Mouse (Mus musculus): ENCODE measurements at regions not wholly inside any gene's neighbourhood (a gene's known extent, or its start where the extent isn't known, plus 50 kb on each side); places are given as distances from the start of the nearest gene placed in this dataset.

DNA sequence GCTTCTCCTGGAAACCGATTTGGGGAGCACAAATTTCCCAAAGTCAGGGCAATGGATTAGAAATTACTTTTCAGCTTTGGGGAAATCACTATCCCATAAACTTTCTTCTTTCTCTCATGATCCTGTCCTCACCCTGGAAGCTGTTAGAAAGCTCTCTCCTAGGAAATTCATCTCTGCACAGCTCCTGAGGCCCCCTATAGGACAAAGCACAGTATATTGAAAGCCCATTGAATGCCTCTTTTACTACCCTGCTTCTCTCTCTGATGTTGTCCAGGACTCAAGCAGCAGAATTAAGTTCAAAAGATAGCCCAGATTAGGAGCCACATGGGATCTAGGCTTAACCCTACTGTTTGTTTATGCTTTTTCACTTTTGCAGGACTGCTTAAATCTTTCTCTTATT is 139.3 kb upstream of the Rnf219 start:
- Histone ChIP-seq H3K4me3 (ENCODE audit: low read depth, low read length) (no peak overlapping the region), H3K27ac (ENCODE audit: low read depth, low read length) (no peak overlapping the region), H3K9me3 (ENCODE audit: control insufficient read depth, low read length) (no peaks in the 10 kb centered on the region), H3K27me3 (ENCODE audit: control insufficient read depth, insufficient read depth, low read length) (no peaks in the 10 kb centered on the region), H3K36me3 (ENCODE audit: control insufficient read depth, insufficient read depth, low read length) (no peaks in the 10 kb centered on the region), H3K9ac (replicated peaks; ENCODE audit: low read depth, low read length) (no peak overlapping the region), H3K4me2 (ENCODE audit: low read depth, low read length) (no peak overlapping the region), H3K4me1 (ENCODE audit: control insufficient read depth, insufficient read depth, low read length) (no peaks in the 10 kb centered on the region)
- 70% methylated on average over 1 of the region's 1 CpGs for WGBS
- no peak for ATAC-seq (ENCODE audit: low read depth)

DNA sequence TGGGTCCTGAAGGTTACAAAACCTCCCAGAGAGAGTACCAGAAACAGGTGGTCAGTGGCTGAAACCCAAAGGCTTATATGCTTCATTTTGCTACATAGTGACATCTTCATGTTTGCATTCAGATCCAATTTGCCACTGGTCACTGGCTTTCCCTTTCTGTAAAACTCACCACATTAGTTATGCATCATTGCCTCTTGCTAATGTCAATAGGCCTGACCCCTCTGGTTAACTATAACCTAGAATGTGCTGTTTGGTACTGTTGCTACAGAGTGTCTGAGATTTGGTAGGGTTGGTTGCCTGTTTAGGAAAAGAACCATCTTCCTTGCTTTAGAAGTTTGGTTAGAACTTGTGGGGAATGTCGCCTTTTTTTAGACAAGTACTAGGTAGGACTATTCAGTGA is 136.3 kb upstream of the Rnf219 start:
- 100% methylated on average over 1 of the region's 1 CpGs for WGBS
- H3K36me3 ChIP-seq (ENCODE audit: control insufficient read depth, insufficient read depth, low read length): no peaks in the 10 kb centered on the region
- H3K9me3 ChIP-seq (ENCODE audit: control insufficient read depth, low read length): no peaks in the 10 kb centered on the region
- H3K27me3 ChIP-seq (ENCODE audit: control insufficient read depth, insufficient read depth, low read length): no peaks in the 10 kb centered on the region
- no peak overlapping the region for H3K9ac ChIP-seq (replicated peaks; ENCODE audit: low read depth, low read length)
- no peak for ATAC-seq (ENCODE audit: low read depth)
- H3K27ac ChIP-seq (ENCODE audit: low read depth, low read length): no peak overlapping the region
- H3K4me3 ChIP-seq (ENCODE audit: low read depth, low read length): no peak overlapping the region
- H3K4me1 ChIP-seq (ENCODE audit: control insufficient read depth, insufficient read depth, low read length): no peaks in the 10 kb centered on the region
- no peak overlapping the region for H3K4me2 ChIP-seq (ENCODE audit: low read depth, low read length)

DNA sequence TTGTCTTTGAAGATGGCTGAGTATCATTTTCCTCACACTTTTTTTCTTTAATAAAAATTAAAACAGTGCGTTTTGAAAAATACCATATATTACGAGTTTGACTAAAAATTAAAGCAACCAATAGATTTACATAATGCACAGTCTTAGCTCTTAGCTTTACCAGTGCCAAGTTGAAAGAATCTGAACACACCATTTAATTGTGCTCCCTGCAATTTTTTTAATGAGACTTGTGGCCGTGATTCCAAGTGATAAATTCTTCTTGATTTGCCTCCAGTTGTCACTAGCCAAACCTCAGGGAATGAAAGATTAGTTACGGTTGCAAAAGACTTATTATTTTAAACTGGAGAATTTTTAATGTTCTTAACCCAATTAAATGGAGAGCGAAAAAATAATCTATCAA is 127.5 kb upstream of the Rnf219 start:
- Histone ChIP-seq H3K27me3 (ENCODE audit: control insufficient read depth, insufficient read depth, low read length) (no peaks in the 10 kb centered on the region), H3K4me1 (ENCODE audit: control insufficient read depth, insufficient read depth, low read length) (no peaks in the 10 kb centered on the region), H3K9me3 (ENCODE audit: control insufficient read depth, low read length) (no peaks in the 10 kb centered on the region), H3K4me2 (ENCODE audit: low read depth, low read length) (no peak overlapping the region), H3K9ac (replicated peaks; ENCODE audit: low read depth, low read length) (no peak overlapping the region), H3K36me3 (ENCODE audit: control insufficient read depth, insufficient read depth, low read length) (no peaks in the 10 kb centered on the region), H3K4me3 (ENCODE audit: low read depth, low read length) (no peak overlapping the region), H3K27ac (ENCODE audit: low read depth, low read length) (no peak overlapping the region)
- no peak for ATAC-seq (ENCODE audit: low read depth)
- 61% methylated on average over 5 of the region's 5 CpGs for WGBS

DNA sequence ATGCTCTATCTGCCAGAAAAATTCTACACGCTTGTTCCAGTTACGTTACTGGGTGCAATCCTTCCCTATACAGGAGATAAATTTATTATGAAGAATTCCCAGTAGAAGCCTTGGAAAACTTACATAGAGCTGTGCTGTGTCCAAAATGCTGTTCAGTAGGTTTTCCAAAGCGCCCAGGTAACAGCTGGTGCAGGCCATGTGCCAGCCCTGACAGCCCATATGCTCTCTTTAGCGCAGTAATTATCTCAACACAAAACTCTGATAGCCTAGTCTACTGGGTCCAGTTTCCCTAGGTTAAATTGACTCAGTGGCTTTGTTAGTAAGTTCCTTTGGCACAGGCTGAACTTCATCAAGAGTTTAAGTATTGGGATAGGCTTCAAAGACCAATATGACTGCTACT is 122.2 kb upstream of the Rnf219 start:
- no peaks in the 10 kb centered on the region for H3K9me3 ChIP-seq (ENCODE audit: control insufficient read depth, low read length)
- H3K9ac ChIP-seq (replicated peaks; ENCODE audit: low read depth, low read length): no peak overlapping the region
- no peak overlapping the region for H3K4me3 ChIP-seq (ENCODE audit: low read depth, low read length)
- no peak overlapping the region for H3K27ac ChIP-seq (ENCODE audit: low read depth, low read length)
- ATAC-seq (ENCODE audit: low read depth): peak; percentile 78; the same call in 1 of the 2 replicates
- H3K27me3 ChIP-seq (ENCODE audit: control insufficient read depth, insufficient read depth, low read length): no peaks in the 10 kb centered on the region
- H3K4me1 ChIP-seq (ENCODE audit: control insufficient read depth, insufficient read depth, low read length): 0 out of 2 replicates have a peak, but pooled peaks cover 2% of the 10 kb centered on the region
- no peak overlapping the region for H3K4me2 ChIP-seq (ENCODE audit: low read depth, low read length)
- 65% methylated on average over 4 of the region's 4 CpGs for WGBS
- H3K36me3 ChIP-seq (ENCODE audit: control insufficient read depth, insufficient read depth, low read length): no peaks in the 10 kb centered on the region

DNA sequence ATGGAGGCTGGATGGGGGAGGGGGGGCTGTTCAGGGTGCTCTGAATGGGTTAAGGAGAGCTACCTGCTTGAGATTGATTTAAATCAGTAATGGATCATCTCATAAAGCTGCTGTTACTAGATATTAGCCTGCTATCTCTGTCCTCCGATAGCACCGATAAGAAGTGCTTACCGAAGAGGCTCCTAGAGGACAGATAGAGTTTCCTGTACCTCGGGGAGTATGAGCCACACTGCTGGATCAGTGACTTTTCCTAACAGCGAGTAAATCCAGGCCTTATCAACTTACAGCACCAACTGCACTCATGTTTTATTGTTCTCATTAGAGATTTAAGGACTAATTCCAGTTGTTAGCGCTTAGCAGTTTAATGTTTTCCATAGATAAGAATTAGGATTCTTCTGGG is 120.3 kb upstream of the Rnf219 start:
- H3K4me3 ChIP-seq (ENCODE audit: low read depth, low read length): no peak overlapping the region
- 46% methylated on average over 6 of the region's 6 CpGs for WGBS
- 0 out of 2 replicates have a peak, but pooled peaks cover 2% of the 10 kb centered on the region for H3K4me1 ChIP-seq (ENCODE audit: control insufficient read depth, insufficient read depth, low read length)
- H3K4me2 ChIP-seq (ENCODE audit: low read depth, low read length): no peak overlapping the region
- no peak overlapping the region for H3K9ac ChIP-seq (replicated peaks; ENCODE audit: low read depth, low read length)
- peak; percentile 57; the same call in 1 of the 2 replicates for ATAC-seq (ENCODE audit: low read depth)
- H3K27ac ChIP-seq (ENCODE audit: low read depth, low read length): no peak overlapping the region
- H3K36me3 ChIP-seq (ENCODE audit: control insufficient read depth, insufficient read depth, low read length): no peaks in the 10 kb centered on the region
- H3K27me3 ChIP-seq (ENCODE audit: control insufficient read depth, insufficient read depth, low read length): no peaks in the 10 kb centered on the region
- H3K9me3 ChIP-seq (ENCODE audit: control insufficient read depth, low read length): no peaks in the 10 kb centered on the region

DNA sequence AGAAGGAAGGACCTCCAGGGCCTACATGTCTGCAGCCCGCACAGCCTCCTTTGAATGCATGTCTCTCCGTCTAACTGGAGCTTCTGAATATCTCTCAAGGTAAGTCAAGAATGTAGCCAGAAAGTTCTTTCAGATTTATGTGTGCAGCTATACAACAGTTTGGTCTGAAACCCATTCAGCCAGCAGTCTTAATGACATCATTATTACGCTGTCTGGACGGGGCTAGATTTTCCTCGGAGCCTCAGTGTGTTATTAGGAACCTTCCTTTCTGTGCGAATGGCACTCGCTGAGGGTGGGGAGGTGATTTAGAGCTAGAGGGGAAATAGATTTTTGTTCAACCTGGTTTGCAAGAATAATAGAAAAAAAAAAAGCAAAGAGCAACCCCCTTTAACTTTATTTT is 116.9 kb upstream of the Rnf219 start:
- Histone ChIP-seq H3K9ac (replicated peaks; ENCODE audit: low read depth, low read length) (no peak overlapping the region), H3K27ac (ENCODE audit: low read depth, low read length) (no peak overlapping the region), H3K27me3 (ENCODE audit: control insufficient read depth, insufficient read depth, low read length) (no peaks in the 10 kb centered on the region), H3K4me1 (ENCODE audit: control insufficient read depth, insufficient read depth, low read length) (0 out of 2 replicates have a peak, but pooled peaks cover 2% of the 10 kb centered on the region), H3K36me3 (ENCODE audit: control insufficient read depth, insufficient read depth, low read length) (no peaks in the 10 kb centered on the region), H3K9me3 (ENCODE audit: control insufficient read depth, low read length) (no peaks in the 10 kb centered on the region), H3K4me3 (ENCODE audit: low read depth, low read length) (no peak overlapping the region), H3K4me2 (ENCODE audit: low read depth, low read length) (no peak overlapping the region)
- WGBS: 27% methylated on average over 7 of the region's 7 CpGs
- no peak for ATAC-seq (ENCODE audit: low read depth)

DNA sequence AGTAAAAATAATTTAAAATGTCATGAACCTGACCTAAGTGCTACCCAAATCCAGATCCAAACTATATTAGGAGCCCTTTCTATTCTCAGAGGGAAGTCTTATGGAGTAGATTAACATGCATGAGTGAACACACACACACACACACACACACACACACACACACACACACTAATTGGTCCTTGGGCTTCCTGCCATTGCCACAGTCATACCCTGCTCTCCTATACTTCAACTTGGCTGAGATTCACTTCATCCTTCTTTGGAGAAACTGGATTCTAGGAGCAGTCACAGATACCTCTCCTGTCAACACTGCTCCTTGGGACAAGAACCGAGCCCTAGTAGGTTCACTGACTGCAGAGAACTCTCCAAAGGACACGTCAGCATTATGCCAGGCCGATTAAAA is 89.0 kb upstream of the Rnf219 start:
- no peaks in the 10 kb centered on the region for H3K36me3 ChIP-seq (ENCODE audit: control insufficient read depth, insufficient read depth, low read length)
- ATAC-seq (ENCODE audit: low read depth): no peak
- 86% methylated on average over 3 of the region's 3 CpGs for WGBS
- H3K4me2 ChIP-seq (ENCODE audit: low read depth, low read length): no peak overlapping the region
- no peaks in the 10 kb centered on the region for H3K4me1 ChIP-seq (ENCODE audit: control insufficient read depth, insufficient read depth, low read length)
- H3K9me3 ChIP-seq (ENCODE audit: control insufficient read depth, low read length): no peaks in the 10 kb centered on the region
- no peaks in the 10 kb centered on the region for H3K27me3 ChIP-seq (ENCODE audit: control insufficient read depth, insufficient read depth, low read length)
- no peak overlapping the region for H3K4me3 ChIP-seq (ENCODE audit: low read depth, low read length)
- H3K27ac ChIP-seq (ENCODE audit: low read depth, low read length): no peak overlapping the region
- no peak overlapping the region for H3K9ac ChIP-seq (replicated peaks; ENCODE audit: low read depth, low read length)

DNA sequence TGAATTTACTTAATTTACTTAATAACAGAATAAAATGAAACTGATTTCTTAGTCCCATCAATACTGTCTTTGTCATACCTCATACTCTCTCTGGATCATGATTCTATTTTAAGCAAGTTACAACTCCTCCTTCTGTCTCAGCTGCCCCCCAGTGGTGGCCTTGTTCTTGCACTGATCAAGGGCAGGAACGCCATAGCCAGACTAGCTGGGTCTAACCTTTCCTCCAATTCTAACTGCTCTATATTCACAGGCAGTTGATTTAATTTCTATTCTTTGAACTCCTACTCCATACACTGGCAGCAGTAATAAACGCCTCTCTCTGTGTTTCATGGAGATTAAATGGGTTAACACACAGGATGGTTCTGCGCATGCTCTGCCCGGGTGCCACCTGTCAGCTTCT is 87.9 kb upstream of the Rnf219 start:
- H3K4me3 ChIP-seq (ENCODE audit: low read depth, low read length): no peak overlapping the region
- H3K27ac ChIP-seq (ENCODE audit: low read depth, low read length): no peak overlapping the region
- H3K9ac ChIP-seq (replicated peaks; ENCODE audit: low read depth, low read length): no peak overlapping the region
- H3K4me1 ChIP-seq (ENCODE audit: control insufficient read depth, insufficient read depth, low read length): no peaks in the 10 kb centered on the region
- H3K27me3 ChIP-seq (ENCODE audit: control insufficient read depth, insufficient read depth, low read length): no peaks in the 10 kb centered on the region
- no peak for ATAC-seq (ENCODE audit: low read depth)
- no peaks in the 10 kb centered on the region for H3K9me3 ChIP-seq (ENCODE audit: control insufficient read depth, low read length)
- no peaks in the 10 kb centered on the region for H3K36me3 ChIP-seq (ENCODE audit: control insufficient read depth, insufficient read depth, low read length)
- H3K4me2 ChIP-seq (ENCODE audit: low read depth, low read length): no peak overlapping the region
- 73% methylated on average over 4 of the region's 4 CpGs for WGBS

DNA sequence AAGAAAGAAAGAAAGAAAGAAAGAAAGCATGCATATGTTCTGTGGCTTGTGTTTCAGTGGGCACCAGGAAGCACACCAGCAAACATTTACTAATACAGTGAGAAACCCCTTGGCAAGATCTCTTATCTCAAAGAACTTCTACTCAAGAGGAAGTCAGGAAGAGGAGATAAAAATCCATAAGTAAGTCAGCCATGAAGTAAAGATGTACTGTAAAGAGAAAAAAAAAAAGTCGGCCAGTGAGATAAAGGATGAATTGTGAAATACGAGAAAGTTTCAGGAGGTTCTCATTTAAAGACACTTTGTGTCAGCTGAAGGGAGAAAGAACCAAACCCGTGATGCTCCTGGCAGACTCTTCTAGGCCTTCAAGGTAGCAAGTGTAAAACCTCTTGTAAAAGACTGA is 72.4 kb upstream of the Rnf219 start:
- Histone ChIP-seq H3K4me2 (ENCODE audit: low read depth, low read length) (no peak overlapping the region), H3K4me3 (ENCODE audit: low read depth, low read length) (no peak overlapping the region), H3K36me3 (ENCODE audit: control insufficient read depth, insufficient read depth, low read length) (no peaks in the 10 kb centered on the region), H3K27ac (ENCODE audit: low read depth, low read length) (no peak overlapping the region), H3K9ac (replicated peaks; ENCODE audit: low read depth, low read length) (no peak overlapping the region), H3K27me3 (ENCODE audit: control insufficient read depth, insufficient read depth, low read length) (no peaks in the 10 kb centered on the region), H3K9me3 (ENCODE audit: control insufficient read depth, low read length) (no peaks in the 10 kb centered on the region), H3K4me1 (ENCODE audit: control insufficient read depth, insufficient read depth, low read length) (no peaks in the 10 kb centered on the region)
- 90% methylated on average over 3 of the region's 3 CpGs for WGBS
- no peak for ATAC-seq (ENCODE audit: low read depth)

All from neural tube, embryonic 14.5 days (tissue).